Mouse (Mus musculus): Measurements from ENCODE around the gene Myh14. TPM values are rescaled to one million over a fixed set of nuclear protein-coding genes. Genes with fewer than 3 reads are reported as not detected.

Myh14 gene
- total RNA-seq, 1 experiment from 2014 or later, result not detected

- no peak for ATAC-seq (ENCODE audit: extremely low read depth, insufficient number of reproducible peaks, low FRiP score, poor library complexity, severe bottlenecking)
These were observed 106.2 kb downstream of the Myh14 start for GRCm38 (mm10) chr7:44564486-44564885.

GRCm38 (mm10) chr7:44563284-44563683 lies 107.4 kb downstream of the Myh14 start:
- no peak for ATAC-seq (ENCODE audit: extremely low read depth, insufficient number of reproducible peaks, low FRiP score, poor library complexity, severe bottlenecking)

GRCm38 (mm10) chr7:44560435-44561400 lies 109.9 kb downstream of the Myh14 start:
- peak; percentile 89 for ATAC-seq (ENCODE audit: extremely low read depth, insufficient number of reproducible peaks, low FRiP score, poor library complexity, severe bottlenecking)

- ATAC-seq (ENCODE audit: extremely low read depth, insufficient number of reproducible peaks, low FRiP score, poor library complexity, severe bottlenecking), result no peak
These were observed 113.0 kb downstream of the Myh14 start for GRCm38 (mm10) chr7:44557629-44558028.

Other genes with a start within 250 kb of the Myh14 start
- not detected in 2 replicates for gene Lrrc4b, start 241.8 kb downstream of the Myh14 start, total RNA-seq (2017)
- not detected in 2 replicates for gene Aspdh, start 205.5 kb downstream of the Myh14 start, total RNA-seq (2017)
- gene Josd2, start 202.9 kb downstream of the Myh14 start, total RNA-seq (2017), result 19.9 and 24.7 TPM in 2 replicates
- gene Emc10, start 174.3 kb downstream of the Myh14 start, total RNA-seq (2017), result 29.0 and 37.8 TPM in 2 replicates
- 7.3 and 7.6 TPM in 2 replicates for gene Fam71e1, start 174.3 kb downstream of the Myh14 start, total RNA-seq (2017)
- 3.7 and 7.9 TPM in 2 replicates for gene Mybpc2, start 146.2 kb downstream of the Myh14 start, total RNA-seq (2017)
- gene Spib, start 138.8 kb downstream of the Myh14 start, total RNA-seq (2017), result 205 and 207 TPM in 2 replicates
- 53.4 and 61.8 TPM in 2 replicates for gene Pold1, start 122.0 kb downstream of the Myh14 start, total RNA-seq (2017)
- gene Nr1h2, start 116.9 kb downstream of the Myh14 start, total RNA-seq (2017), result 180 and 184 TPM in 2 replicates
- 115 and 117 TPM in 2 replicates for gene Napsa, start 98.5 kb downstream of the Myh14 start, total RNA-seq (2017)
- gene Kcnc3, start 80.2 kb downstream of the Myh14 start, total RNA-seq (2017), result 0.81 and 1.4 TPM in 2 replicates
- gene Izumo2, start 37.9 kb upstream of the Myh14 start, total RNA-seq (2017), result not detected in 2 replicates
- 49.1 and 52.8 TPM in 2 replicates for gene Vrk3, start 77.6 kb upstream of the Myh14 start, total RNA-seq (2017)
- gene Zfp473, start 80.2 kb upstream of the Myh14 start, total RNA-seq (2017), result 0.98 and 1.5 TPM in 2 replicates
- 40.6 and 42.0 TPM in 2 replicates for gene Nup62, start 145.2 kb upstream of the Myh14 start, total RNA-seq (2017)
- 25.3 and 28.3 TPM in 2 replicates for gene Il4i1, start 145.5 kb upstream of the Myh14 start, total RNA-seq (2017)
- gene Atf5, start 145.8 kb upstream of the Myh14 start, total RNA-seq (2017), result 1.3 and 1.8 TPM in 2 replicates
- gene Akt1s1, start 178.1 kb upstream of the Myh14 start, total RNA-seq (2017), result 26.4 and 37.0 TPM in 2 replicates
- 62.0 and 73.8 TPM in 2 replicates for gene Tbc1d17, start 178.2 kb upstream of the Myh14 start, total RNA-seq (2017)
- gene Pnkp, start 186.3 kb upstream of the Myh14 start, total RNA-seq (2017), result 95.7 and 102 TPM in 2 replicates
- 5.2 and 9.7 TPM in 2 replicates for gene Ptov1, start 198.9 kb upstream of the Myh14 start, total RNA-seq (2017)
- gene Med25, start 221.9 kb upstream of the Myh14 start, total RNA-seq (2017), result 23.5 and 26.8 TPM in 2 replicates
- gene Fuz, start 225.2 kb upstream of the Myh14 start, total RNA-seq (2017), result 22.1 and 29.9 TPM in 2 replicates